Mouse (Mus musculus) MEL-GATA-1-ER (cell line): ENCODE measurements around the gene Farp2.

Source experiments
- DNase-seq: peaks from one replicate; pipeline ENCODE4 v3.0.0-alpha.2; 2012; ENCODE audit warnings: low read depth; ENCODE audit errors: extremely low read depth

Farp2 gene

DNA sequence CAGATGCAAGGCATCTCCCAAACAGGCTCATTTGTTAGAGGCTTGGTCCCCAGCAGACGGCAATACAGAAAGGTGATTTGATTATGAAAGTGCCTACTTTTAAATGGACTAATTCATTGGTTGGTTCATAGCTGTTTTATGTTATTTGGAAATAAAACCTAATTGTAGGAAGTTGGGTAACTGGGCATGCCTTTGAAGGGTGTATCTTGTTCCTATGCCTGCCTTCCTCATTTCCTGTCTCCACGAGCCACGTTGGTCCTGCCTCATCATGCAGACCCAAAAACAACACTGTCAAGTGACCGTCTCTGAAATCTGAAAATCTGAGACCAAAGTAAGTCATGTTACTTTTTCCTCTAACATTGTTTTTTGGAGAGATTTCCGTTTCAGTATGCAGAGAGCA lies 39.5 kb downstream of the Farp2 start:
- no peak for DNase-seq

- no peak for DNase-seq
Measured at GRCm38 (mm10) chr1:93563224-93563623, 51.3 kb downstream of the Farp2 start.

GRCm38 (mm10) chr1:93563649-93564048 lies 51.8 kb downstream of the Farp2 start:
- DNase-seq: no peak

GRCm38 (mm10) chr1:93564781-93565180 lies 52.9 kb downstream of the Farp2 start:
- no peak for DNase-seq

DNA sequence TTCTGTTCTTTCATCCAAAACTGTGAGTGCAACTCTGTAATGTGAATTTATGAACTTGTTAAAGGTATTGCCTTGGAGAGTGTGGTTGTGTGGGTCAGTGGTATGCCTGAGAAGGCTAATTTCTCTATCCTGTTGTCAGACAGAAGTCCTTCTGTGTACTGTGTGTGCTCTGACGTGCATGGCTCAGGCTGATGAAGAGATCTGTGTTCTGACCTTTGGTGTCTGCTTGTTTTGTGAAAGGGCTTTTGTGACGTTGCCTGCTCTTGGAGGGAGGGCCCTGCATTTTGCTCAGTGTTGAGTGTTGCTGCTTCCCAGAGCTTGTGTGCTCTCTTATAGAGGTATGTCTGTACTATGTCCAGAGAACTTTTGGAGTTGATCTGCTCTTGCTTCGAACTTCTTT lies 55.1 kb downstream of the Farp2 start:
- no peak for DNase-seq

GRCm38 (mm10) chr1:93567717-93568497 lies 56.0 kb downstream of the Farp2 start:
- no peak for DNase-seq

DNA sequence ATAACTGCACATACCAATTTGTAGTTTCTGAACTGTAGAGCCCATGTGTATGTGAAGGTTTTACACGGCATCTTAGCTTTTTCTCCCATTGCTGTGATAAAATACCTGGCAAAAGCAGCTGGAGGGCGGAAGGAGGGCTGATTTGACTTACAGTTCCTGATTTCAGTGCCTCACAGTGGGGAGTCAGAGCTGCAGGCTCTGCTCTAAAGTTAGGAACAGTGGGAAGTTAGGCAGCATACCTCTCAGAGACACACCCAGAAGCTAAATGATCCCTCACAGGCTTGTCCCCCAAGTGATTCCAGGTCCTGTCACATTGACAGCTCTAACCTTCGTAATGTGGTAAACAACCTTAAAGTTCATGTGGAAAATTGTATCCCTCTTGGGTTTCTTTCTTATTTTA lies 65.2 kb downstream of the Farp2 start:
- no peak for DNase-seq

- no peak for DNase-seq
Measured at GRCm38 (mm10) chr1:93577861-93578260, 66.0 kb downstream of the Farp2 start.

- DNase-seq: no peak
Measured at GRCm38 (mm10) chr1:93581545-93581944, 69.7 kb downstream of the Farp2 start.

GRCm38 (mm10) chr1:93588346-93588745 lies 76.5 kb downstream of the Farp2 start:
- DNase-seq: no peak

DNA sequence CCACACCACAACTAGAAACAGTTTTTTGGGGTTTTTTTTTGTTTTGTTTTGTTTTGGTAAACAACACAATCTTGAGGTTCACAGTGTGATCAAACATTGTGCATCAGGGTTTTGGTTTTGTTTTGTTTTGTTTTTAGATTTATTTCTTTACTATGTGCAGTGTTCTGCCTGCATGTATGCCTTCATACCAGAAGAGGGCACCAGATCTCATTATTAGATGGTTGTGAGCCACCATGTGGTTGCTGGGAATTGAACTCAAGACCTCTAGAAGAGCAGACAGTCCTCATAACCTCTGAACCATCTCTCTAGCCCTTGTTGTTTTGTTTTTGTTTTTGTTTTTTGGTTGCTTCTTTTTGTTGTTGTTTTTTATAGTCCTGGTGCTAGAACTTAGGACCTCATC lies 82.1 kb downstream of the Farp2 start:
- DNase-seq: no peak

DNA sequence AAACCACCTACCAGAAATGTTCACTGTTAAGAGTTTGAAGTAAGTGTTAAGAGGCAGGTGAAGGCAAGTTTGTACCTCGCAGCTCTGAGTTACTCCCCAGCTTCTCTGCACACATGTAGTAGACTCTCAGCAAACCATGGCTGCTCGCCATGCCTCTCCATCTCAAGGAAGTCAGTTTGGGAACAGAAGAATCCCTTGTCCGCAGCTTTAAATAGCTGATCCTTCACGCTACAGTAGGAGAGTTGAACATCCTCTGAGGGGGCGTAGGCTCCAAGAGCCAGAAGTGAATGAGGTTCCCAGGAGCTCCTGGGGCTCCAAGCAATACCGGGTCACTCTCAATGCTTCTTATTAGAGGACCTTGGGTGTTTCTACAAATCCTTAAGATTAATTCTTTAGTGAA lies 84.0 kb downstream of the Farp2 start:
- DNase-seq: no peak

GRCm38 (mm10) chr1:93602911-93603310 lies 91.0 kb downstream of the Farp2 start:
- DNase-seq: no peak

- no peak for DNase-seq
Measured at GRCm38 (mm10) chr1:93603921-93604320, 92.0 kb downstream of the Farp2 start.

DNA sequence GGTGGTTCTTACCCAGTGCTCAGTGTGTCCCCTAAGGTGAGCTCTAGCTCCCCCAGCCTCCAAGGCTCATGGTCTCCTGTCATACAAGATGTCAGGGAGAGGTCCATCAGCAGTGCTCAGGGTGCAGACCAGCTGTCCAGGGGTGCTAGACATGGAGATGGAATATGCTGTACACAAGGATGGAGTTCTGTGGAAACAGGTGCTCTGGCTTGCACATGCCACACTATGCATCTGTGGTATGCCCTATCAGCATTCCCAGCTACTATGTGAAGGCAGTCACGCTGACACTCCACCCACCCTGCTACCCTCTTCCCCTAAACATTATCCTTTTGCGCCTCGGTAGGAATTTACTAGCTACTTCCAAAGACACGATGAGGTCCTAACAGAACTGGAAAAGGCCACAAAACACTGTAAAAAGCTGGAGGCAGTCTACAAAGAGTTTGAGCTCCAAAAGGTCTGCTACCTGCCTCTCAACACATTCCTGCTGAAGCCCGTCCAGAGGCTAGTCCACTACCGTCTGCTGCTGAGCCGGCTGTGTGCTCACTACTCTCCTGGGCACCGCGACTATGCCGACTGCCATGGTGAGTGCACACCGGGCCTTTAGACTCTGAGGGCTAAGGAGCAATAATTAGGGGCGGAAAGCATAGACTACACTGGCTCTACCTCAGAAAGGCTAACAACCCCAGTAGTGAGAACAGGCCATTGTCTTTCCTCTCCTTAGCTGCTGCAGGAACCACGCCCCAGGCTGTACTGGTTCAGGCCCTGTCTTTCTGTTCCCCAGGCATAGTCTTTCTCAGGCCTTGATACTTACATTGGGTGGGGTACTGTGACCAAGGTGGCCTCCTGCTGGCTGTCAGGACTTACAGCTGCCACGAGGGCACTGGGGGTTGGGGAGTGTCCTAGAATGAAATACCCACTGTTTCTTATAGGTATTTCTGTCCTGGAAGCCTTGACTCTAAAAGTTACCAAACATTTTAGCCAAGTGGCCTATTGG lies 95.5 kb downstream of the Farp2 start:
- DNase-seq: no peak

GRCm38 (mm10) chr1:93608696-93609245 lies 96.9 kb downstream of the Farp2 start:
- DNase-seq: no peak

DNA sequence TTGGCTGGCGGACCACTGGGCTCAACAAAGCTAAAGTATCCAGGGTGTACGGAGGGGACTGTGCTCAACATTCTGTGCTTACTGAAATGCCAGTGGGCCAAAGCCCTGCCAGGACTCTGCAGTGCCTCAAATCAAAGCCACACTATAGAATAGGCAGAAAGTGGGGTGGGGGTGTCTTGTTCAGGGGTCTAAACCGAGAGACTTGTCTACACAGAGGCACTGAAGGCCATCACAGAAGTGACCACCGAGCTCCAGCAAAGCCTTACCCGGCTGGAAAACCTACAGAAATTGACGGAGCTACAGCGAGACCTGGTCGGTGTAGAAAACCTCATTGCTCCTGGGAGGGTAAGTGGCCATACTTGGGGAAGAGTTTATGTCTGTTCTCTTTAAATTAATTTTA lies 97.9 kb downstream of the Farp2 start:
- no peak for DNase-seq

DNA sequence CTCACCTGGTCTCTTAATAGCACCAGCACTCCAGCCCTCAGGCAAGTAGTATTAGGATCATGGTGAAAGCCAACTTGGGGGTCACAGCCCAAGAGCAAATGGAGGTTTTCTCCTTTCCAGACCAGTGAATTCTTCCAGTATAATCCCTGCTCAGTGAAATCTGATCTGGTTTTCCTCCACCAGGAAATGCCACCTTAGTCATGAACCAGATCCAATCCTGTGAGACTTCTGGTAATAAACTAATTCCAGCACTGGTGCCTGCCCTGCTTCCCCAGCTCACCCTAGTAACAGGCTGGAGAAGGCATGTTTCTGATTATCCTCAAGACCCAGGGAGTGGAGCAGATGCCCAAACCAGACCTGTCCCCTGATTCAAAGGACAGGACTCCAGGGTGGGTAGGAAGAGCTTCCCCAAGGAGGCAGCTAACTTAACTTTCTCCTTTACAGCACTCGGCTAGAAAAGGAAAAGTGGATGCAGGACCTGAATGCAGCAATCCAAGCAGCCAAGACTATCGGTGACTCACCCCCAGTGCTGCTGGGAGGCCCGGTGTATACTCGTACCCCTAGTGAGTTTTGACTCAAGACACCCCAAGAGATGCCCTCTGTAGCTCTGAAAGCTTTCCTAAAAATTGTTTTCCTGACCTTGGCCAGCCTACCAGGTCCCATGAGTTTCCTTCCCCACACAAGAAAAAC lies 106.3 kb downstream of the Farp2 start:
- no peak for DNase-seq

GRCm38 (mm10) chr1:93618948-93619347 lies 107.1 kb downstream of the Farp2 start:
- peak; percentile 80 for DNase-seq

DNA sequence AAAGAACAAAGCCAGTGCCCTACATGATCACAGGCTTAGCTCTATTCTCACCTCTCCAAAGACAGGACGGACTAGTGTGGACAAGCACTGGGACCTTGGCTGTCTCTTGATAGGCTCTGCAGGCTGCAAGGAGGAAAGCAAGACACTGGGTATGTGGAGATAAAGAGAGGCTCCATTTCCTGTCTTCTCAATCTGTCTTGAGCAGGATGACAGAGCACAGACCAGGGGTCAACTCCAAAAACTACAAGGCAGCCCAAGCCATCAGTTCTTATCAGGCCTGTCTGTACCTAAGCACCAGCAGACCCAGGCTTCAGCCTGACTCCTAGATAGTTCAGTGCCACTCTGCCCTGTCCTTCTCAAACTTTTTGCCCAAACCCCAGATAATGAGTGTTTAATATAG lies 112.6 kb downstream of the Farp2 start:
- peak; percentile 78 for DNase-seq

GRCm38 (mm10) chr1:93630796-93631195 lies 118.9 kb downstream of the Farp2 start:
- peak; percentile 73 for DNase-seq
